Mouse (Mus musculus): Measurements from ENCODE around the gene Hist1h4h. TPM values are rescaled to one million over a fixed set of nuclear protein-coding genes. Genes with fewer than 3 reads are reported as not detected.
"Not testable (repeated sequence)": the region's sequence is repeated elsewhere in the genome, so short reads cannot be mapped to it uniquely, and the experiment has no call there.

Gene Hist1h4h
- total RNA-seq, 1 experiment from 2014 or later, result 161 TPM

DNA sequence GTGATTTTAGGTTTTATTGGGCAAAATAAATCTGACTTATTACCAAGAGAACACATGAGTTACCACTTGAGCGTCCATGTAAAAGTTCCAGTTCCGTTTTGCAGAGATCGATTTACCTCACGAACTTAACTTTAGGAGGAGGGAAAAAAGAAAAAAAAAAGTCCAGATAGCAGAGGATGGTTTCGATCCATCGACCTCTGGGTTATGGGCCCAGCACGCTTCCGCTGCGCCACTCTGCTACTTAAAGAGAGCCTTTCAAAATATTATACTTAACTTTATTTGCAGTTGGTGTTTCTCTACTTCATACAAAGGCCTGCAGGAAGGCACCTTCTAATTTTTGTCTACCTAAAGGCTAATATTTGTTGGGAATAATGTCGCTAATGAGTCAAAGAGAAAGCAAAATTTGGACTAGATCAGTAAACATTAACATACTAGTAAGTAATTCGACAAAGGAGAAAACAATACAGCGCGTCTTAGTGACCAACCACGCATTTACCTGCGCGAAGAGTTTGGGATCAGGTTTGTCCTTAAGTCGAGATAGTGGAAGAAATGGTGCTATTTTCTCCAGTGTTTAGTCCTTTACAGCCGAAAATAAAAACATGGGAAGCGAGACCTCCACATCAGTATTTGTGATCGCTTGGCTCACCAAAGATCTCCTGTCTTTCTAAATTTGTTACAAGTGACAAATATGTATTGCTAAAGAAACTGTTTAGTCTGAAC is 509 bp upstream of the Hist1h4h start:
- no peak for ATAC-seq (ENCODE audit: extremely low read depth, insufficient number of reproducible peaks, low FRiP score, poor library complexity, severe bottlenecking)

DNA sequence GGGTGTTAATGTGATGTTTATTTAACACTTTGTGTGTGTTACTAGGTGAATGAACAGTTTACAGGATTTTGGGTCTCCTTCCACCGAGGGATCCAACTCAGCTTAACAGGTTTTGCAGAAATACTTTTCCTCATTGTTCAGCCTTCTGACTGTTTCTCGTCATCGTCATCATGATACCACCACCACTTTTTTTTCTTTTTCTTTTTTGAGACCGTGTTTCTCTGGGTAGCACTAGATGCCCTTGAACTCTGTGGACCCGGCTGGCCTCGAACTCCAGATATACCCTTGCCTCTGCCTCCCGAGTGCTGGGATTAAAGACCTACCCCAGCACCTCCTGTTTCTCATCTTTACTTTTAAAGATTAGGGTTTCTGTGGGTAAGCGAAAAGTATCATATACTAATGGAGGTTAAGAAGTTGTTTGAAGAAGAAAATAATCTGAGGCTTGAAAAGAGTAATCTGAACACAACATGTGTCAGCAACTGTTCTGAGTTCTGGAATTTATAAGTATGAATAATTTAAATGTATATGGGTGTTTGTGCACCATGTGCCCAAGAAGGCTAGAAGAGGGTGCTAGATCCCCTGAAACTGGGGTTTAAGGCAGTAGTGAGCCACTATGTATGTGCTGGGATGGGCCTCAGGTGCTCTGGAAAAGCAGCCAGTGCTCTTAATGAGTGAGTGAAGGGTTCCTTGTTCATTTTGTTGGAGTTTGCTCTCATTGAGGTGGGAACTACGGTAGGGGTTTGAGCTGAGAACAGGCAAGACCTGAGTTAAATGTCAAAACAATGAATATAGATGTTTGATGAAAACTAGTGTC is 1.6 kb downstream of the Hist1h4h start:
- no peak for ATAC-seq (ENCODE audit: extremely low read depth, insufficient number of reproducible peaks, low FRiP score, poor library complexity, severe bottlenecking)

- ATAC-seq (ENCODE audit: extremely low read depth, insufficient number of reproducible peaks, low FRiP score, poor library complexity, severe bottlenecking), result peak; percentile 41; the same call in 1 of the 2 replicates
These were observed 2.9 kb downstream of the Hist1h4h start, which contains the start of gene Hist1h2af for GRCm38 (mm10) chr13:23533560-23534367. TSS of gene Hist1h2af (plus strand) at chr13:23533906.

DNA sequence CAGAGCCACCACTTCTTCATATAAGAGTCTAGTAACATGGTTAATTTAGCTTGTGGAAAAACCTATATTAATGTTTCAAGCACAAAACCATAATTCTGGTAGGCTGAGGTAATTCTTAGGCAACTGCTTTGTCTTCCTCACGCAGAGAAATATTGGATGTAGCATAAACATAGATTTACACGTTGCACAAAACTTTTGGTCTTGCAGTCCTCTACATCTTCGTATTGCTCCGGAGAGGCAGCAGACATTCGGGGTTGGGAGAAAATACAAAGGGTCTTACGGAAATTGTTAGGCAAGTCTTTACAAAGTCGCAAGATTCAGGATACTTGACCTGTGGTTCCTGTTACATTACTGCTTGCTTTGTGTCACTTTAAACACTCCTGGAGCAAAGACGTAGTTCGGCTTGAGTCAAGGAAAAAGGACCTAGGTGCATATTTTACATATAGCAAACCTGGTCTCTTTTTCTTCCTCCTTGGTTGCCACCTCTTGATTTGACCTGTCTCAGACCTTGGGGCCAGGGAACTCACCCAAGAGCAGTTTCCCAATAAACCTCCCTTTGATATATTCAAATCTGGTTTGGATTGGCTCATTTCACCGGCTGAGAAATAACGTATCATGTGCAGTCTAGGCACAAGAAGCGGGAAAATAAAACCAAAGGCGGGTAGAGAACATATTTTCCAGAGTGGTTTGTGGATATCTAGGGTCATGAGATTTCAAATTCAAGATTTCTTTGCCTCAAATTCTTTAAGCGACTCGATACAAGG is 3.7 kb downstream of the Hist1h4h start:
- no peak for ATAC-seq (ENCODE audit: extremely low read depth, insufficient number of reproducible peaks, low FRiP score, poor library complexity, severe bottlenecking)

DNA sequence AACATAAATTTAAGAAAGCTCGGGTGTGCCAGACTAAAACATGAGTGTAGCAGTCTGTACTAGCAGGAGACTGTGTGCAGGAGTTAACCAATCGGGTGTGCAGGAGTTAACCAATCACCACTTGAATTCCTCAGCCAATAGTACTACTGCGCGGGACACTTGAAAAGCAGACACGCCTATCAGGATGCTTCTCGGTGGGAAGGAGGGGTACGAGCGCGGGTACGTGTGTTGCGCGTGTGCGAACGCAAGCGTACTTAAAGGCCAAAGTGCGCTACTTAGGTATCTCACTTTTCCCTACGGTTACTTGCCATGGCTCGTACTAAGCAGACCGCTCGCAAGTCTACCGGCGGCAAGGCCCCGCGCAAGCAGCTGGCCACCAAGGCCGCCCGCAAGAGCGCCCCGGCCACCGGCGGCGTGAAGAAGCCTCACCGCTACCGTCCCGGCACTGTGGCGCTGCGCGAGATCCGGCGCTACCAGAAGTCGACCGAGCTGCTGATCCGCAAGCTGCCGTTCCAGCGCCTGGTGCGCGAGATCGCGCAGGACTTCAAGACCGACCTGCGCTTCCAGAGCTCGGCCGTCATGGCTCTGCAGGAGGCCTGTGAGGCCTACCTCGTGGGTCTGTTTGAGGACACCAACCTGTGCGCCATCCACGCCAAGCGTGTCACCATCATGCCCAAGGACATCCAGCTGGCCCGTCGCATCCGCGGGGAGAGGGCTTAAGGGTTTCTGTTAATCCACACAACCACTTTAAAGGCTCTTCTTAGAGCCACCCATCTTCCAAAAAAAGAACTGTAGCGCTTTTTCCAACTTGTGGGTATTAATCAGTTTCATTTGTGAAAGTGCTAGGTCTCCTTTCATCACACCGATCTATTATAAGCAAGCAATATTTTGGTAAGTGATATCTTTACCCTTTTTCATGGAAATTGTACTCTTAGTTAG is 4.6 kb downstream of the Hist1h4h start, which contains the start of gene Hist1h3g:
Gene Hist1h3g (plus strand): TSS at position 286 of the 939 bp plus-strand sequence.
- ATAC-seq (ENCODE audit: extremely low read depth, insufficient number of reproducible peaks, low FRiP score, poor library complexity, severe bottlenecking), result peak; percentile 75

GRCm38 (mm10) chr13:23536076-23536822 is 5.4 kb downstream of the Hist1h4h start:
- no peak for ATAC-seq (ENCODE audit: extremely low read depth, insufficient number of reproducible peaks, low FRiP score, poor library complexity, severe bottlenecking)

DNA sequence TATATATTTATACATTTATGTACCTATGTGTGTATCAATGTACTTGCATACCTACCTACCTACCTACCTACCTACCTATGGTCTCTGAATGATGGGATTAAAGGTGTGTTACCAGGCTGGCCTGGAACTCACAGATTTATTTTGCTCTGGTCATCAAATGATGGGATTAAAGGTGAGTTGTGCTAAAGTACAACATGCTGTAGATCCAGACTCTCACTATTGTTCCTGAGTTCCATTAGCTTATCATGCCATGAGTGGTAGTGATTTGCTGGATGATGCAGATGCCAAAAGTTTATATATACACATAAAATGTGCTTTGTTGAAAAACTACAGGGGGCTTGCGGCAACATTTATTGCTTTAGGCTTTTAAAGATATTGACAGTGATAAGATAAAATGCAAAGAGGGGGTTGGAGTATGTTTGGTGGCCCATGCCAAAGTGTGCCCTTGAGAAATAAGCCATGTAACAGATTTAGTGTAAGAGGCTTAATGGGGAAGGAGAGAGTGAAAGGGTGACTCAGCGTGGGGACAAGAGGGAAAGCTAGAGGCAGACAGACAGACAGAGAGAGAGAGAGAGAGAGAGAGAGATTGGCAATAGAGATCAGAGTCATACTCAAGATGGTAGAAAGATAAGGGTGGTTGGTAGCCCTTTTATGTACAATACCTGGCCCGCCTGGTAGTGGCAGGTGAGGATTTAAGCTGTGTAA is 6.3 kb downstream of the Hist1h4h start:
- no peak for ATAC-seq (ENCODE audit: extremely low read depth, insufficient number of reproducible peaks, low FRiP score, poor library complexity, severe bottlenecking)

DNA sequence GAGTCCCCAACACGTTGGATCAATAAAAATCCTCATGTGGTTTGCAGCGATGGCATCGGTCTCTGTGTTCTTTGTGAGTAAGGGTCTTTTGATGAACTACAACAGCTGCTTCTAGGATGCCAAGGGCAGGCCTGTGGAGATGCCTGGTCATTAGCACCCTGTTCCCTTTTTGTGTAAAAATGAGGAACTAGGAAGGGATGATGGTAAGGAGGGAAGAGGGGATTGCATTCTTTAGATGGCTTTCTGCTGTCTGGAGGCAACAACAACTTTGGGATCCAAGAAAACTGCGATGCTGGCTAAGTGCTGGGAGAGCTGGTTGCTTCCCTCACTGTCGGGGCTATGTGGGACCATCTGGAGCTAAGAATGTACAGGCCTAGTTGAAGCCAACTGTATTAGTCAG is 7.4 kb downstream of the Hist1h4h start:
- no peak for ATAC-seq (ENCODE audit: extremely low read depth, insufficient number of reproducible peaks, low FRiP score, poor library complexity, severe bottlenecking)

- not testable (repeated sequence) for ATAC-seq (ENCODE audit: extremely low read depth, insufficient number of reproducible peaks, low FRiP score, poor library complexity, severe bottlenecking)
These were observed 9.0 kb downstream of the Hist1h4h start for GRCm38 (mm10) chr13:23539821-23540220.

- ATAC-seq (ENCODE audit: extremely low read depth, insufficient number of reproducible peaks, low FRiP score, poor library complexity, severe bottlenecking), result no peak
These were observed 10.6 kb downstream of the Hist1h4h start for GRCm38 (mm10) chr13:23541497-23541896.

- ATAC-seq (ENCODE audit: extremely low read depth, insufficient number of reproducible peaks, low FRiP score, poor library complexity, severe bottlenecking), result not testable (repeated sequence)
These were observed 11.6 kb downstream of the Hist1h4h start for GRCm38 (mm10) chr13:23542225-23542980.

DNA sequence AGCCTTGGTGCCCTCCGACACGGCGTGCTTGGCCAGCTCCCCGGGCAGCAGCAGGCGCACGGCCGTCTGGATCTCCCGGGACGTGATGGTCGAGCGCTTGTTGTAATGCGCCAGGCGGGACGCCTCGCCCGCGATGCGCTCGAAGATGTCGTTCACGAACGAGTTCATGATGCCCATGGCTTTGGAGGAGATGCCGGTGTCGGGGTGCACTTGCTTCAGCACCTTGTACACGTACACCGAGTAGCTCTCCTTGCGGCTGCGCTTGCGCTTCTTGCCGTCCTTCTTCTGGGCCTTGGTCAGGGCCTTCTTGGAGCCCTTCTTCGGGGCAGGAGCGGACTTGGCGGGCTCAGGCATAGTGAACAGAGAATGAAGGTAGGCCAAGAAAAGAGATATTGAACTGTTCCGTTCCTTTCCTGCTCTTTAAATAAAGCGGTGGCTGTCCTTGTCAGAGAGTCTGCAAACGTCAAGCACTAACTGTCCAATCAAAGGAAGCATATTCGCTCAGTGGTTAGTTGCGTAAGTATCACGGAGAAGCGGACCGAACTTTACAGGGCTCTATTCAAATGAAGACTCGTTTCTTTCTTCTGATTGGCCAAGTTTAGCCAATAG is 12.3 kb downstream of the Hist1h4h start, which contains the start of gene Hist1h2bh:
Gene Hist1h2bh (minus strand): TSS at position 394 of the 609 bp plus-strand sequence.
- ATAC-seq (ENCODE audit: extremely low read depth, insufficient number of reproducible peaks, low FRiP score, poor library complexity, severe bottlenecking), result peak; percentile 88

DNA sequence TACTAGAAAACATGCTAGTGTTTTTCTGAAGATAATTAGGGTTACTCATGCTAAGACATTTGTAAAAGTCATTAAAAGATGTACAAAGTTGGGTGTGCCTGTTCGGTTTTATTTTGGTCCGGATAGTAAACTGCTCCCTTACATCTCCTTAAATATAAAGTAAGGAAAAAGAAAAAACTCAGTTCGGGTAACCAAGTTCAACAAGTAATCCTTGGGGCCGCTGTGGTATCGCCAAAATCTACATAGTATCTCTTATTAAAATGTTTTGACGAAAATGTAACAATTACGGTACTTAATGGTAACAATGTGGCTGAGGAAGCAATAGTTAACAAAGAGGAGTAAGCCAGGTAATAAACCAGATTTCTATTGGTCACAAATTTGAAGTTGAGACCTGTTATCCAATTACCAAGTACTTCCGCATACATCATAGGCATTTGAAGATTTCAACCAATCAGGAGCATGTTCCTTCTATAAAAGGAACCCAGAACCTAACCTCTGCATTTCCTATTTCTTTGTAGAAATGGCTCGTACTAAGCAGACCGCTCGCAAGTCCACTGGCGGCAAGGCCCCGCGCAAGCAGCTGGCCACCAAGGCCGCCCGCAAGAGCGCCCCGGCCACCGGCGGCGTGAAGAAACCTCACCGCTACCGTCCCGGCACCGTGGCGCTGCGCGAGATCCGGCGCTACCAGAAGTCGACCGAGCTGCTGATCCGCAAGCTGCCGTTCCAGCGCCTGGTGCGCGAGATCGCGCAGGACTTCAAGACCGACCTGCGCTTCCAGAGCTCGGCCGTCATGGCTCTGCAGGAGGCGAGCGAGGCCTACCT is 13.3 kb downstream of the Hist1h4h start, which contains the start of gene Hist1h3f:
Gene Hist1h3f (plus strand): TSS at position 88 of the 822 bp plus-strand sequence.
- ATAC-seq (ENCODE audit: extremely low read depth, insufficient number of reproducible peaks, low FRiP score, poor library complexity, severe bottlenecking), result peak; percentile 91

- not testable (repeated sequence) for ATAC-seq (ENCODE audit: extremely low read depth, insufficient number of reproducible peaks, low FRiP score, poor library complexity, severe bottlenecking)
These were observed 13.9 kb downstream of the Hist1h4h start for GRCm38 (mm10) chr13:23544787-23545120.
